Mouse (Mus musculus) Patski (cell line): ENCODE measurements around the gene Gcm1. TPM values are rescaled to one million over a fixed set of nuclear protein-coding genes. Genes with fewer than 3 reads are reported as not detected.

Experiments
- ATAC-seq: fragments of 100-300 bp; one replicate; pipeline ENCODE4 v1.8.0; 2021
- CTCF ChIA-PET: fragments of 350-600 bp; sonication (Branson Sonifier 250); formaldehyde crosslinking; loops from one replicate; lab custom pipeline; 2022; ENCODE audit warnings: inconsistent platforms; lab: Charles Lee
- POLR2A ChIA-PET: fragments of 350-600 bp; sonication (Branson Sonifier 250); formaldehyde crosslinking; loops from one replicate; lab custom pipeline; 2022; ENCODE audit warnings: antibody characterized with exemption, inconsistent platforms; lab: Charles Lee
- DNase-seq: peaks from one replicate; pipeline ENCODE4 v3.0.0-alpha.2; 2011; ENCODE audit warnings: low read depth, low spot score
- H3K27me3 ChIP-seq: fragments of 371-371 bp; one replicate; pipeline ENCODE4 v1.5.1; 2021
- CTCF ChIP-seq: fragments of 100-300 bp; IDR thresholded peaks from one replicate; pipeline ENCODE4 v1.5.1; 2021
- in situ Hi-C: fragments of 300-500 bp; cut with MboI; formaldehyde crosslinking; loops from 3 replicates; pipeline ENCODE4 v1.11.1; 2018; ENCODE audit warnings: low pct_unique_long_range_greater_than_20kb, mixed read lengths
- polyA plus RNA-seq: library from polyadenylated mRNA; unstranded; gene quantifications from one replicate; pipeline ENCODE4 v1.2.3, GENCODE M21; 2021

Gcm1 gene
- polyA plus RNA-seq, 1 experiment from 2014 or later = 0.17 TPM

DNA sequence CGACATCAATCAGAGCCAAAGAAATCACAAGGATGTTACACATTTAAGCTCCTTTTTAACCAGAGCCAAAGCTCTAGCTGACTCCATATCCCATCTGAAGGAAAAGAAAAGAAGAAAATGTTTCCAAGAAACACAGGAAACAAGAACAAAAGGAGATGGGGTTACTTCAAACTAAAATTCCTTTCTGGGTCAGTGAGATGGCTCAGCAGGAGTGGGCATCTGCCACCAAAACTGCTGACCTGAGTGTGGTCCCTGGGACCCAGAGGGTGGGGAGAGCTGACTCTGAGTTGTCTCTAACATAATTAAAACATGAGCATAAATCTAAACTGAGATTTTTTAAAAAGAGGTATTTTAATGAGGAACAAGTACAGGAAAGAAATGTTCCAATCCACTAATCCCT lies 38.2 kb downstream of the Gcm1 start:
- CTCF ChIA-PET = interaction anchor here (1.0 kb wide), 1 partner anchor 22 kb away, joined by 5 read pairs; no protein-coding TSS in a partner anchor
- POLR2A ChIA-PET = no interaction called here
- H3K27me3 ChIP-seq = no peaks in the 10 kb centered on the region
- no peak for TF ChIP-seq CTCF
- peak; percentile 31 for ATAC-seq
- in situ Hi-C loops = no loop called here
- no peak for DNase-seq

DNA sequence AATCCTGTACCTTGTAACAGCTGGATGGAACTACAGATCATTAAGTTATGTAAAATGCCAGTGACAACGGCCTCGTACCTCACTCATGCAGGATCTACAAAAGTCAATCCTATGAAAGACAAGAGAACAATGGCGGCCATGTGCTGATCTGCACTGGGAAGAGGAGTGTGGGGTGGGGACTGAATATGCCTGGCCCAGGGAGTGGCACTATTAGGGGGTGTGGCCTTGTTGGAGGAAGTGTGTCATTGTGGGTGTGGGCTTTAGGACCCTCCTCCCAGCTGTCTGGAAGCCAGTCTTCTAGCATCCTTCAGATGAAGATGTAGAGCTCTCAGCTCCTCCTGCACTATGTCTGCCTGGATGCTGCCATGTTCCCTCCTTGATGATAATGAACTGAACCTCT lies 38.9 kb downstream of the Gcm1 start:
- in situ Hi-C loops = no loop called here
- DNase-seq (no peak), ATAC-seq (no peak)
- no peak for TF ChIP-seq CTCF
- ChIA-PET CTCF (interaction anchor here (0.5 to 1.0 kb wide), 2 partner anchors 15 to 21 kb away, joined by 3 to 5 read pairs; no protein-coding TSS in a partner anchor), POLR2A (no interaction called here)
- H3K27me3 ChIP-seq = no peaks in the 10 kb centered on the region

- H3K27me3 ChIP-seq = no peaks in the 10 kb centered on the region
- DNase-seq = no peak
- CTCF ChIA-PET = interaction anchor here (0.6 kb wide), 1 partner anchor 9 kb away, joined by 3 read pairs; no protein-coding TSS in a partner anchor
- in situ Hi-C loops = no loop called here
- POLR2A ChIA-PET = no interaction called here
- no peak for TF ChIP-seq CTCF
- no peak for ATAC-seq
Measured at GRCm38 (mm10) chr9:78095686-78096085, 44.0 kb downstream of the Gcm1 start.

DNA sequence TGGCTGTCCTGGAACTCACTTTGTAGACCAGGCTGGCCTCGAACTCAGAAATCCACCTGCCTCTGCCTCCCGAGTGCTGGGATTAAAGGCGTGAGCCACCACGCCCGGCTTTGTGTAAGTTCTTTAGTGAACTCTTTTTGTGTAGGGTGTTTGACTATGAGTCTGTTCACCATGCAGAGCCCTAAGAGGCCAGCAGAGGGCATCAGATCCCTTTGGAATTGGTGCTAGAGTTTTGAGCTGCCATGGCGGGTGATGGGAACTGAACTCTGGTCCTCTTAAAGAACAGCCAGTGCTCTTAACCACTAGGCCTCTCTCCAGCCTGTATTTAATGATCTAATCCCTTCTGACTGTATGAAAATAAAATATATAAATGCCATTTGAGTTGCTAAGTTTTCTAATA lies 44.7 kb downstream of the Gcm1 start:
- TF ChIP-seq CTCF = no peak
- ATAC-seq (no peak), DNase-seq (no peak)
- ChIA-PET POLR2A (interaction anchor here (1.0 kb wide), 1 partner anchor 16 kb away, joined by 4 read pairs; no protein-coding TSS in a partner anchor), CTCF (interaction anchor here (1.7 kb wide), 1 partner anchor 8 kb away, joined by 5 read pairs; no protein-coding TSS in a partner anchor)
- in situ Hi-C loops = no loop called here
- H3K27me3 ChIP-seq = no peaks in the 10 kb centered on the region

GRCm38 (mm10) chr9:78100956-78101355 lies 49.2 kb downstream of the Gcm1 start:
- ATAC-seq = no peak
- no peaks in the 10 kb centered on the region for H3K27me3 ChIP-seq
- TF ChIP-seq CTCF = no peak
- no peak for DNase-seq
- CTCF ChIA-PET = no interaction called here
- in situ Hi-C loops = no loop called here
- POLR2A ChIA-PET = no interaction called here

DNA sequence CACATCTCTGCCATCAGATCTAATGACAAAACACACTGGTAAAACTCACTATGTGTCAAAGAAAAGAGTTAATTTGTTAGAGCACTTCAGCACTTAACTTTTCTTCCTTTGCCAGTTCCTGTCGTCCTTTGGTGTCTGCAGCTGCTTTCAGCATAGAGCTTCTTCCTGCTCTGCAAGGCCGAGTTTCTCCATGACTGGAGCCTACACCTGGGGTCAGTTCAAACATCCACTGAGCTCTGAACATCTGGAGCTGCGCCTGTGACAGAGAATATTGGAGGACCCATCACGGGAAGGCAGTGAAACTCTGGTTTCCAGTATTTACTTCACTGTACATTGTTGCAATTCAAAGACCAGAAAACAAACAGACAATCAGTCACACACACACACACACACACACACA lies 49.7 kb downstream of the Gcm1 start:
- DNase-seq (no peak), ATAC-seq (no peak)
- in situ Hi-C loops = no loop called here
- CTCF ChIA-PET = no interaction called here
- no peak for TF ChIP-seq CTCF
- H3K27me3 ChIP-seq = no peaks in the 10 kb centered on the region
- POLR2A ChIA-PET = no interaction called here

DNA sequence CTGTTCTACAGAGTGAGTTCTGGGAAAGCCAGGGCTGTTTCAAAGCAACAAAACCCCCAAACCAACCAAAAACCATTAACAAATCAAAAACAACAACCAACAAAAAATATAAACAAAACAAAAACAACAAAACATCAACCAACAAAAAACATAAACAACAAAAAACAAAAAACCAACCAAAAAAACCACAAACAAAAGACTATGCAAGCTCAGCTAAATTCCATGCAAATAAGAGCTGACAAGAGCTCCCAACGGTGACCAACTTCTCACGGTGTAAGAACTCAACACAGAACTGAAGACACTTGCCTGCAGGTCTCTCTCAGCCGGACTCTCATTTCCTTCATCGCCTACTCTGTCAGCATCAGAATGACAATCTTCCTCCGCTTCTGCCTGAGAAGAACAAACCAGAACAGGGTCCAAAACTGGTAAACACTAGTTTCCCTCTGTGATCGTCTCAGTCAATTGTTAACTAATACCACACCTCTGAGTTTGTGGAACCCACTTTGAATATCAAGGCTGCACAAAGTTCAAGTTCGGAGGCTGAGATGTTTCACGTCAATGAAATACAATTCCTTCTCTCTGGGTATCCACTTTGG lies 52.3 kb downstream of the Gcm1 start:
- POLR2A ChIA-PET = no interaction called here
- ATAC-seq (no peak), DNase-seq (no peak)
- TF ChIP-seq CTCF = no peak
- CTCF ChIA-PET = interaction anchor here (1.1 kb wide), 1 partner anchor 8 kb away, joined by 3 read pairs; no protein-coding TSS in a partner anchor
- in situ Hi-C loops = no loop called here
- H3K27me3 ChIP-seq = no peaks in the 10 kb centered on the region

GRCm38 (mm10) chr9:78104973-78105372 lies 53.2 kb downstream of the Gcm1 start:
- ATAC-seq (no peak), DNase-seq (no peak)
- H3K27me3 ChIP-seq = no peaks in the 10 kb centered on the region
- ChIA-PET CTCF (interaction anchor here (1.1 kb wide), 1 partner anchor 9 kb away, joined by 3 read pairs; no protein-coding TSS in a partner anchor), POLR2A (no interaction called here)
- in situ Hi-C loops = no loop called here
- no peak for TF ChIP-seq CTCF

DNA sequence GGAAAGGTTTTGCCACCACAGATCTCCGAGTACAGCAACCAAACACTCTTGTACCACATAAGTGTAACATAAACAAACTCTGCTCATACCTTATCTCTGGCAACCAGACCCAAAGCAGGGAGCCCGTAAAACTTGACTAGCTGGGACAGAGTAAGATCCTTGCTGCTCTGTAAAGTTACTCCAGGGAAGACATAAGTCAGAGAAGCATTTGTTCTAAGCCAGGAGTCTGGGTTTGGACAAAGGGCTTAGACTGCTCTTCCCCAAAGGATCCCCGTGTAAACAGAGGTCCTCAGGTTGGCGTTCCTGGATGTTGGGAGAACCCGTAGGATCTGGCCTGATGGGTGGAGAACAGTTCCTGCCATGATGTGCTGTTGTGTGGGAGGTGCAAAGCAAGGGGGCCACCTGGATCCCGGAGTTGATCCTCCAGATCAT lies 53.8 kb downstream of the Gcm1 start:
- in situ Hi-C loops = no loop called here
- POLR2A ChIA-PET = no interaction called here
- TF ChIP-seq CTCF = no peak
- no peak for ATAC-seq
- no peaks in the 10 kb centered on the region for H3K27me3 ChIP-seq
- no peak for DNase-seq
- CTCF ChIA-PET = interaction anchor here (0.7 kb wide), 1 partner anchor 15 kb away, joined by 3 read pairs; no protein-coding TSS in a partner anchor

GRCm38 (mm10) chr9:78106821-78107220 lies 55.1 kb downstream of the Gcm1 start:
- TF ChIP-seq CTCF = no peak
- no peak for ATAC-seq
- no peak for DNase-seq
- in situ Hi-C loops = no loop called here
- ChIA-PET POLR2A (no interaction called here), CTCF (no interaction called here)
- H3K27me3 ChIP-seq = no peaks in the 10 kb centered on the region

- TF ChIP-seq CTCF = no peak
- POLR2A ChIA-PET = interaction anchor here (0.8 kb wide), 1 partner anchor 18 kb away, joined by 6 read pairs; no protein-coding TSS in a partner anchor
- in situ Hi-C loops = no loop called here
- no peaks in the 10 kb centered on the region for H3K27me3 ChIP-seq
- no peak for DNase-seq
- CTCF ChIA-PET = interaction anchor here (1.1 kb wide), 1 partner anchor 97 kb away, joined by 3 read pairs; no protein-coding TSS in a partner anchor
- ATAC-seq = no peak
Measured at GRCm38 (mm10) chr9:78107582-78107911, 55.8 kb downstream of the Gcm1 start.
